Mouse (Mus musculus) kidney, postnatal 25 days (tissue): ENCODE results near the gene Dnm3.

Experiments used
- DNase-seq, 2 experiments: peaks; one replicate each; pipeline ENCODE4 v3.0.0; 2021; ENCODE audit warnings: mixed read lengths in 2 of 2

Gene Dnm3

DNA sequence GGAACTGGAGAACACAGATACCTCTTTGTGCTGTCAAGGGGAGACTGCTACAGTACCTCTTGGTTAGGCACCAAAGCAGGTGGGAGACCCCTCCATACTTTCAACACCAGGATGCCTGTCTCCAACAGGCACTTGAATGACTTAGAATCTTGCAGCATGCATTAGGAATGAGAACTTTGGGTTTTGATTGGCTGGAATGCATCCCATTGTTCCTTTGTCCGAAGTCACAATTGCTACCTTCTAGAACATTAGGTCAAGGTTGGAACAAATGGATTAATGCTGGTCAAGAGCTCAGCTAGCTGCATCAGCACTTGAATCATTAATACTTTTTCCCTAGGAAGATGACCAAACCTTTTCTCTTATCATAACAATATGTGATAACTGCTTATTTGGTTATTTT is 498.3 kb downstream of the Dnm3 start, which contains the start of gene 4930558K02Rik:
Gene 4930558K02Rik (minus strand): TSS at position 101 of the 400 bp plus-strand sequence.
- DNase-seq = no peak

- no peak for DNase-seq
Observed at GRCm38 (mm10) chr1:161978173-161978700, 499.6 kb downstream of the Dnm3 start.

DNA sequence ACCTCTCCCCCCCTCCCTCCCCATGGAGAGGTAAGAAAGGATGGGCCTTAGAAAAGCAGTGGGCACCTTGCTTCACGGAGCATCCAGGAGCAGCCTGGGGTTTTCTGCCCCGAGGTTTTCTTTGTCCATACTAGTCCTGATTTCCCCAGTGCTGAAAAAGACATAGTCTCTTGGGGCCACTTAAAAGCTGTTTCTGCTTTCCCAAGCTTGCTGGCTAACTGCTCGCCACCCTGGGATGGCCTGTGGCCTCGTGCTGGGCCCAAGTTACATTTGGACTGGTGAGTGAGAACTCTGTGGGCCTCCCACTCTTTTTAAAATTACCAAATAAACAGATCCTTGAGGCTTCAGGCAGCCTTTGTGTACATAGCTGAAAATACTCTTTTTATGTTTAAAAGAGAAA is 500.5 kb downstream of the Dnm3 start:
- no peak for DNase-seq

DNA sequence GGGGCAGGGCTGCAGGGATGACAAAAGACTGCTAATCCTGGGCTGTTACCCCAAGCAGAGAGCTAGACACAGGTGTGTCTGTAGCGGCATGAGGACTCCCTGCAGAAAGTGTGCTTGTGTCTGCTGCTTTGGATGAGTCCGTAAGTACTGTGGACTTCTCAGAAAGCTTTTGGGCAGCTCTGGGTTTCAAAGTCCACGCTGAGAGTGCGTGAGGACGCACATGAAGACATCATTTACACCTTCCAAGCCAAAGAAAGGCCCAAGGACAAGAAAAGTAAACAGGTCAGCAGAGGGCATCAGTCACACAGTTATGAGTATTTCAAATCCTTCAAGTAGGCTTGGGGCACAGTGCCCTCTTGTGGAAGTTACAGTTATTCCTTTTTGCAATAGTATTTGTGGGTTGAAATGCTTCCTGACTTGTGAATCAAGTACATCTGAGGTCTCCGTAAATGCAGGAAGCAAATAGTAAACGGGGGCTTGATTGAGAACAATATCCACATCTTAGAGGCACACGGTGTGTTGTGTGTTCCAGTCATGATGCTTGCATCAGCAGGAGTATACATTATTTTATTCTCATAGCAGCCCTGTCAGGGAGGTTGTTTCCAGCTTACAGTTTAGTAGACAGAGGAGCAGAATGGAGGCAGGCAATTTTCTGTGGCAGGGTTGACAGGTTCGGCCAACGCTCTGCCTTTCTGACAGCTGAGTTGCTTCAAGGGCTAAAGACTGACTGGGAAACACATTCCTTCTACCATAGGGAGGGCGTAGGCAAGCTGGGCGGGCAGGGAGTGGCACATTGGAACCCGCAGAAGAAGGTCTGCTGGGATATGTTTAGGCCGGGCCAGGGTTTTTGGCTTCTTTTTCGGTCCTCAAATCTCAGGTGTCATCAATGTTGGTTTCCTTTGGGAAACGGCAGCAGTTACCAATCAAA is 501.3 kb downstream of the Dnm3 start:
- DNase-seq = peak; percentile 65 to 88

DNA sequence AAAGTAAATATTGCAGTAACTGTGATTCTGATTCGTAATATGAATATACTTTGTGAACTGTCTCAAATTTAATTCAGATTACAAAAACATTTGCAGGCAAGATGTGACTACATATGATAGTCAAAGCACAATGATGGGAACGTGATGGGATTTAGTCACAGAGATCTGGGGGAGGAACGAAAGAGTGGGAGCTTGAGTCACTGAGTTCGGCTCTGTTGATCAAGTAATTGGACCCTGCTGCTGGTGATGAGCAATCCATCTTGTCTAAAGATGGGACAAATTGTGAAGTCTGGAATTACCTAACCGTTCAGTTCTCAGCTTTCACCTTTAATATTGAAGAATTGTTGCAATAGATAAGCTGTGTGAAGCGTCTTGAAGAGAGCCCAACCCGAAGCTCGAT is 505.6 kb downstream of the Dnm3 start:
- DNase-seq = no peak

- no peak for DNase-seq
Observed at GRCm38 (mm10) chr1:161970874-161971273, 507.0 kb downstream of the Dnm3 start.

GRCm38 (mm10) chr1:161968589-161969407 is 509.0 kb downstream of the Dnm3 start, which contains the start of gene Pigc:
Gene Pigc (plus strand): TSS chr1:161969186.
- peak; percentile 96 to 97 for DNase-seq

DNA sequence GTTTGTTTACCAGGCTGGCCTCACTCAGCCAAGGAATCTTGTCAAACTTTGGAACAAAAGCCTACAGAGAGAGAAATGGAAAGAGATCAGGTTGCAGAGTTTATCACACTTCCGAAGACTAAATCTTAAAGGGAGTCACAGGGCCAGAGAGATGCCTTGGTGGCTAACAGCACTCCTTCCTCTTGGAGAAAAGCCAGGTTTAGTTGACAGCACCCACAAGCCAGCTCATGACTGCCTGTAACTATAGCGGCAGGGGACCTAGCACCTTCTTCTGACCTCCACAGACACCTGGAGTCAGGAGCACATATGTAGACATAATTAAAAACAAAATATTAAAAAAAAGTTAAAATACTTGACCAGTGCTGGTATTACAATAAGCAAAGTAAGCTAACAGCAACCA is 509.9 kb downstream of the Dnm3 start:
- no peak for DNase-seq

GRCm38 (mm10) chr1:161962465-161963377 is 515.1 kb downstream of the Dnm3 start:
- peak in 1 of 2 experiments; percentile 24 for DNase-seq

GRCm38 (mm10) chr1:161957964-161958950 is 519.6 kb downstream of the Dnm3 start:
- DNase-seq = no peak

DNA sequence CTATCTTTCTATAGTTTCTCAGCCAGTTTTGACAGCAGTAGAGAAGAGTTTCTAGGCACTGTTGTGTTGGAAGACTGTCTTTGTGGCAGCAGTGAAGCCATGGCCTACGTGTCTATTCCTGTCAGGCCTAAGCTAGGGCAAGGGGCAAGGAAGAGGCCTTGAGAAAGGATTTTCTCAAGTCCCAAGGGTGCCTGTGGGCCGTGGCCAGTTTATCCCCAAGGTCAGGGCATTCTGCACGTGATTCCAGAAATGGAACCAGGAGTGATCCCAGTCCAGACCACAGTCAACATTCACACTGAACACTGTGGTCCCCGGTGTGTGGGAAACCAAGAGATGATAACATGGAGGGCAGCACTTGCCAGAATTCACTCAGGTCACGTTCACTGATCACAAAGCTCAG is 522.0 kb downstream of the Dnm3 start:
- no peak for DNase-seq

DNA sequence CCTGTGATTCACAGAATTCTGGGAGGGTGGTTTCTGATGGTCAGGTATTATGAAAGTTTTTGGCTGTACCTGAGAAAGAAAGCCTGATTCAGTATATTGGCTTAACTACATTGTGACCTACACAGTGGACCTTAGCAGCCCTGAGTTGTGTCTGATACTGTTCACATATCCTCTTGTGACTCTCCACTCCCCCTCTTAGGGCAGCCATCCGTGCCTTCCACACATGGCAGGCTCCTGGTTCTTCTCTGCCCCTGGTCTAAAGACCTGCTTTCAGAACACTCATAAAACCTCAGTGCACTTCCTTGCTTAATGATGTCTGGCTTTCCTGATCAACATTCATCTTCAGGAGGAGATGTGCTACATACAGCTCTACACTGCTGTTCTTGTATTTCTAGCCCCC is 525.2 kb downstream of the Dnm3 start:
- no peak for DNase-seq

DNA sequence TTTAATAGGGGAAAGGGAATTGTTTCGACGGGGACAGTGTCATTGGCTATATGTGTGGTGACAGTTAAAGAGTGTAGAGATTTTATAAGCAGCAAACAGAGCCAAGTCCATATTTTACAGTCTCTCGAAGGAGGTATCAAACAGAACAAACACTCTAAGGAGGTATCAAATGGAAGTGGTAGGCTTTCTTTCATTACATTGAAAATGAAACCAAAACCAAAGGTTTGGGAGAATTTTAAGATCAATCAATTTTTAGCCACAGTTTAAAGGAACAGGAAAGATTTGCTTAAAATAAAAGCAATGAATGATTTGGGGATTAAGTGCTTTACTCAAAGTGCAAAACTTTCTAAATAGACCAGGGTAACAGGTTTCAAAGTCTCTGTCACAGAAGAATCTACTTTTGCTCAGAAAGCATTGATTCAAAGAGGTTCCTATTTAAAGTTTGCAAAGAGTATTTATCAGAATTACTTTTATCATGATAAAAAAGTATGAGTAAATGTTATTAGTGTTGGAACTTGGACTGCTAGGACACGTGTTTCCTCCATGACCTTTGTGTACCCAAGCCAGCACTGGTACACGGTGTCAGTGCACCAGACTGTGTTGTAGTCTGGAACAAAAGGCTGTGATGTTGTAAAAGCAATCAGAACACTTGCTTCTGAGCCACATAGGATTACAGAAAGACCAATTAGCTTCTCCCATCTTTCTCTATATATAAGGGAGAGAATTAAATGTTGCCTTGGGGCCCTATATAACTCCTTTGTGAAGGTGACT is 526.6 kb downstream of the Dnm3 start:
- no peak for DNase-seq

DNA sequence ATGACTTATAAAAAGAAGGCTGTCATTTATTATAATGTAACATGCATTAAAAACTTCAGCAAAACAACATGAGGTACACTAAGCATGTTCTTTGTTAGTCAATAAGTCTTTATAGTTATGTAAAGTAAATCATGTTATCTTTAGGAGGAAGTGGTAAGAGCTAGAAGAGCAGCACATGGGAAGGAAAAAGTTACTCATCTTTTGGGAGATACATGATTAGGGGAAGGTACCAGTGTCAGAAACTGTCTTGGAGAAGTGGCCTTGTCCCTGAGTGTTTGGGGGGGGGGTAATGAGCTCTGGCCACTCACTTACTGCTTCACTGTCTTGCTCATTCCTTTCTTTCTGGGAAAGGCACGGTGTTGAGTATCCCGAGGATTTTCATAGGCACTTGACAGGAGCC is 535.8 kb downstream of the Dnm3 start:
- DNase-seq = no peak
